Mouse (Mus musculus) lung, adult 2 months (tissue): ENCODE results near the gene Grb14.

Source experiments
- CTCF ChIP-seq: fragments of 200-500 bp; IDR thresholded peaks from 2 replicates; pipeline ENCODE4 v1.5.1; 2011; ENCODE audit warnings: mild to moderate bottlenecking, low read length, control low read depth; ENCODE audit not compliant: insufficient read depth
- POLR2A ChIP-seq: fragments of 200-500 bp; IDR thresholded peaks from 2 replicates; pipeline ENCODE4 v1.6.1; 2011; ENCODE audit warnings: low read depth, mild to moderate bottlenecking, control low read depth, low read length, borderline replicate concordance; ENCODE audit errors: extremely low read depth

DNA sequence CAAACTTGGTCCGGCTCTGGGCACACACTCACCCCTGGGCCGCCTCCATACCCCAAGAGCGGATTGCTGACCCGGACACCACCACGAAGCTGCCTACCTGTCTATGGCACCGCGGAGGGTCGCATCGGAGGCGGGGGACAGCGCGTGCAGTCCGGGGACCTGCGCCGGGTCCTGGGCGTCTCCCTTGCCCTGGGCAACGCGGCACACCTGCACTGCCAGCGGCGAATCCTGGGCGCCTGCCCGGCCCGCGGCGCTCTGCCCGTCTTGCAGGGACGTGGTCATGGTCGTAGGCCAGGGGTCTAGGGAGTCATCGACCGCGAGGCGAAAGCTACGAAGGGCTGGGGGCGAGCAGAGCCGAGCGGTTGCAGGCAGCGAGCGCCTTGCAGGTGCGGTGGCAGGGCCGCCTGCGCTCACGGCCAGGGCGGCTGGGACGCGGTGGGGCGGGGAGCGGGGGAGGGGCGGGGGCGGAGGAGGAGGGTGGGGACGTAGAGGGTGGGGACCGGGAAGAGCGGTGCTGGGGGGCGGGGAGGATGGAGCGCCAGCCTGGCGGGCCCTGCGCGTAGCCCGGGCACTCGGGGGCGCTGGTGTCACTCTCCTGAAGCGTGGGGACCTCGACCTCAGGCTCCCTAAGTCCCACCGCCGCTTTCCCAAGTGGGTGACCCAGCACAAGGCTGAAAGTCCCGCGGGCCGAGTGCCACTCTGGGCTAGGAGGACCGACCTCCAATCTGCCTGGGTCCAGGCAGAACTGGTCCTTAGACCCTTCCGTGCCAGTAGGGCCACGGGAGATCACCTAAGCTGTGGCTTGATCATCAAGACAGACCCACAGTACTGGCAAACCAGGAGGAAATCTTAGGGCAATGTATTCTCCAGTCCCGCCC lies 2.2 kb downstream of the Grb14 start:
- TF ChIP-seq CTCF (0 out of 2 replicates have a peak, but pooled peaks have one; percentile 14), POLR2A (peak; percentile 48; the same call in 1 of the 2 replicates)
